Mouse (Mus musculus) adrenal gland, postnatal 25 days (tissue): ENCODE data around the gene Rab27a. TPM values are rescaled to one million over a fixed set of nuclear protein-coding genes. Genes with fewer than 3 reads are reported as not detected.
"Not testable (repeated sequence)": the region's sequence is repeated elsewhere in the genome, so short reads cannot be mapped to it uniquely, and the experiment has no call there.

ENCODE experiments used
- DNase-seq: peaks from one replicate; pipeline ENCODE4 v3.0.0; 2021; ENCODE audit warnings: mixed read lengths
- total RNA-seq: library from RNA; stranded (reverse); gene quantifications from 2 replicates; pipeline ENCODE4 v1.2.3, GENCODE M21; 2021

Gene Rab27a
- total RNA-seq, 1 experiment from 2014 or later = 47.1 TPM

DNA sequence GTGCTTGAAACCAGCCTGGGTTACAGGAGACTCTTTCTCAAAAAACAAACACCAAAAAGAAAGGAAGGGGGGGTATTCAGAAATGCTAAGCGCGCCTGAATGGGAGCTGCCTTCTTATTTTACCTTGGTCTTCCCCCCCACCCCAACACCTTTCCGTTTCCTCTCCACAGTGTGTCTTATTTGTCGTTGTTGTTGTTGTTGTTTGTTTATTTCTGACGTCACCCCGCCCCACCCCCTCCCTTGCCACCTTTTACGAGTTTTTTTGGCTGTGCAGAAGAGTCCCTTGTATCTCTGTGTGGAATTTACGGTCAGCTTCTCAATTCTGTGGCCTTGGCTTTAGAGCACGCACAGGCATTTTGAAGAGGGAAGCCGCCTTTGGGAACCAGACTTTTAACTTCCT lies 1.1 kb downstream of the Rab27a start:
- DNase-seq = no peak

DNA sequence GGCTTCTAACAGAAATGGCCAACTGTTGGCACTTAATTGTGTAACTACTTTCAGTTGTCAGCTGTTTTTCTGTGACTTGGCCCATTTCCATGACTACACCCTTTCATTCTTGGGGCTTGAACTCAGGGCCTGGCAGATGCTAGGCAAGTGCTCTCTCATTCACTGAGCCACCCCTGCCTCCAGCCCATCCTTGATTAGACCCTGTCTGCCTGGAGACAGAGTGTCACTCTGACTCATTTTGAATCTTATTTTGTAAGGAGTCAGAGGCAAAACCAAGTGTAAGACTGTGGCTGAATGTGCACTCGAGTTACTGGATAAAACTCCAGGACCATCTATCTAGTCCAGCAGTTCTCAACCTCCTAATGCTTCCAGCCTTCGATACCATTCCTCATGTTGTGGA lies 3.3 kb downstream of the Rab27a start:
- no peak for DNase-seq

DNA sequence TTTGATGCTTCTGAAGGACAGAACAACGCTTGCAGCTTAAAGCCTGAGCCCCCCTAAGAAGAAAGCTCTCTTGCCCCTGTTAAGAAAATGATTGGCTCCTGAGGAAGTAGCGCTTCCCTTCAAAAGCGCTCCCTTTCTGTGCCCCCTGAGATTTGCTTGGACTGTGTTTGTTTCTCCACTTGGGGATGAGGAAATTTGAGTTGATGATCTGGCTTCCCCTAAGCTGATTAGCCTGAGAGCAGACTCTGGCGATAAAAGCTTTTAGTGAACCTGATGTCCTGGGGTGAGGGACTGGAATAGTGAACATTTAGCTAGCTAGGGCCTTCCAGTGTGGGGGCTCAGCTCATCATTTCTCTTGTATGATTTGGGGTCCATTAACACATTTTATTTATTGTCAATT lies 4.3 kb downstream of the Rab27a start:
- no peak for DNase-seq

DNA sequence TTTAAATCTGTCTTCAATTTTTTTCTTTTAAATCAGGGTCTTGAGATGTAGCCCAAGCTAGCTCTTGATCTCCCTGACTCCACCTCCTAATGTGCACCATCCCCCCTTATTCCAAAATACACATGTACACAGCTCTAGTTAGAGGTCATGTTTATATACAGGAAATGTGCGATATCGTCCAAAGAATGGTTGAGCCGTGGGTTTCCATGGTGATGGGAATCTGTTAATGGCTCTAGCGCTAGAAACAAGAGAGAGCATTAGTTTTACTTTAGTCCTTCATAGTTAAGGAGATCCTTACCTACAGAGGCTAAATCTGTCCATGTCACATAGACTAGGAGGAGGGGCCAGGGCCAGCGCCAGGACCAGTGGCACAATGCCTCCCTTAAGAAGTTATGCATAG lies 5.2 kb downstream of the Rab27a start:
- DNase-seq = no peak

DNA sequence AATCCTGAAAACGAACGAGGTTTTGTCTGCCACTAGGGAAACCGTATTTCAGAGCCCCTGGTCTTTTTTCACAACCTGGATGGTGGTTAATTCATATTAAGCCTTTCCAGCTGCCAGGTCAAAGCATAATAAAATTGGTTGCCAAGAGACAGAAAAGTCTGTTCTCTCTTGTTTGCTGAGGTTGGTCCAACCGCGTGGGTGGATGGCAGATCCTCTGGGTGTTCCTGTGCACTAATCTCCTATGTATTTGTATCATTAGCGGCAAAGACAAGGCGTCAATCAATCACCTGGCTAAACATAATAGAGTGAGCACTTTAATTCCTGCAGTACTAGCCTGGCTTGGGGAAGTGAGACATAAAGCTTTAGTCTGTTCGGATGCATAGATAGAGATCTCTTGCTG lies 6.0 kb downstream of the Rab27a start:
- no peak for DNase-seq

DNA sequence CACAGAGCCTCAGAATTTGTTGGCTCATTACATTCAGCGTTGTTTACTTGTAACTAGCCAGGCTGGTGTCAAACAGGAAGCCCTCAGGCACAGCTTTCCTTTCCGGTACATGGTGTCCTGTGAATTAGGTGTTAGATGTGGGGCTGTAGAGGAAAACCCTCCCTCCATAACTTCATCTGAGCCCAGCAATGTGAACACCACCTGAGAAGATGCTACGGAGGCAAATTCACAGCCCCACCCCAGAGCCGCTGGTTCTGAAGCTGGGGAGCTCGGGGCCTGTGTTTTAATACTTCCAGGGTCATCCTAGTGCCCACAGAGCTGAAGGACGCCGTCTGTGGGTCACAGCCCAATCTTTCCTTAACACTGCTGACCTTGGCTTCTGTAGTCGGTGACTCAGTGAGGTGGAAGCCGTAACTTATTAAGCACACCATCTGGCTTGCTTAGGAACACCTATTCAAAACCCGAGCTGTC lies 10.8 kb downstream of the Rab27a start:
- DNase-seq = peak; percentile 38

DNA sequence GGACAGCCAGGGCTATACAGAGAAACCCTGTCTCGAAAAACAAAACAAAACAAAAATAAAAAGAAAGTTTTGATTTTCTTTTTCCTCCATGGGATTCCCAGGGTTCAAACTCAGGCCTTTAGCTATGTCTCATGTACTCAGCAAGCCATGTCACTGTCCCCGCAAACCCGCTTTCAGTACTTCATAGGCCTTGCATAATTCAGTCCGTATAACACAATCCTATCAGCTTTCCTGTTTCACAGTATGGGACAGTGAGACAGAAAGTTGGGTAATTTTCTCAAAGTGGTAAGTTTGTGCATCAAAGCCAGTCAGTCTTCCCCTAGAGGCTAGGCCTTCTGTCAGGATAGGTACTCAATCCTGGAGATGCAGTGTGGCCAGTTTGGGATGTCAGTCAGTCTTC lies 14.6 kb downstream of the Rab27a start:
- DNase-seq = no peak

DNA sequence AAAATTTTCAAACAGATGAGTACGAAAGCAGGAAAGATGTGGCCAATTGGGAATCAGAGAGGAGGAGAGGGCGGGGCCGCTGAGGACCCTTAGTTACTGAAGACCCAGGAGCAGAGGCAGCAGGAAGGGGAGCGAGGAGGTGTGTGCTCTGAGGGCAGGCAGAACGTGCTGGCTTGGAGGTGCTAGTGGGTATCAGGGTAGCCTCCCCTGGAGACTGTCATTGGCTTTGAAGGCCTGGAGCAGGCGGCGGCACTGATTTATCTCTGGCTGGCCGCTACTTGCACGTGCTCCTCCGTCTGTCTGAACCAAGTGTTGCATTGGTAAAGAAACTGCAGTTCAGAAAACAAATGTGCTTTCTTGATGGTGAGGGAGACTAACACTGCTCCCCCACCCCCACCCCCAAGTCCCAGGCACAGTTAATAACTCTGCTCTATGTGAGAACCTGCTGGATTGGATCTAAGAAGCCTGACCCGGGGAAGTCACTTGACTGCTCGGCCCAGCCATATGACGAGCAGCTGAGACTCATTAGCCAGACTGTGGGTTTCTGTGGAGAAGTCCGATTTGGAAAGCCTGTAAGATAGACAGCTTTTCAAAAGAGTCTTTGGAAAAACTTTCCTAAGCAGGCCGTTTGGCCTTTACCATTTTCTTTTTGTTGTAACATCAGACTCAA lies 19.1 kb downstream of the Rab27a start:
- DNase-seq = no peak

DNA sequence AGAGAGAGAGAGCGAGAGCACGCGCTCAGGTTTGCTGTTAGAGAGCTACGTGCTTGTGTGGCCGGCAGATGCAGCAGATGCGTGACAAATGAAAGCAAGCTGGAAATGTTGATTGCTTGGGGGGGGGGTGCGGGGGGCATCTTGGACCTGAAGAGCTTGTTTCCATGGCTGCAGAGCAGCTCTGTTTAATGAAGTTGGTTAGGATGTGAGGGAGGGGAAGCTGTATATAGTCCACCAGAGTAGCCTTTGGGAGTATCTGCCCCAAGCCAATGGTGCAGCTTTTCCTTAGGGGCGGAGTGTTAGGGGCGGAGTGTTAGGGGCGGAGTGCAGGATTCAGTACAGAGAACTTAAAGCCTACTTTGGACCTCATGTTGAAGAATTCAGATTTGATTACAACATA lies 22.4 kb downstream of the Rab27a start:
- DNase-seq = no peak

DNA sequence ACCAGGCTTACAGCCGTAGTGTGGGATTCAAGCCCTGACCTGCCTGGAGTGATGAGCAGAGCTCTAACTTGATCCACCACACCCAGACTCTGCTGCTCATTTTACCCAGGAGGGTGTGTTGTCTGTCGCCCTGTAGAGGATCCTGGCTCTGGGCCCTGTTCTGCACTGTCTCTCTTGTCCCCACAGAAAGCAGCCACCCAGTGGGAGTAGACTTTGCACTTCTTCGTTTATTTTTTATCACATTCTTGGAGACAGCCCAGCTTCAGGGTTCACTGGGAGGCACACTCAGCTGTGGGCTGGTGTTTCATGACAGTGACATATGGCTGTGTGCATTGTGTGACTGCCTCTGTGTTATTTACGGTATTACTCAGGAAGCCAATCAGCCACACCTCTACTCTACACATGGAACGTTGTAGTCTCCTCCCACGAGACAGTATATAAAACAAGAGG lies 23.6 kb downstream of the Rab27a start:
- DNase-seq = no peak

DNA sequence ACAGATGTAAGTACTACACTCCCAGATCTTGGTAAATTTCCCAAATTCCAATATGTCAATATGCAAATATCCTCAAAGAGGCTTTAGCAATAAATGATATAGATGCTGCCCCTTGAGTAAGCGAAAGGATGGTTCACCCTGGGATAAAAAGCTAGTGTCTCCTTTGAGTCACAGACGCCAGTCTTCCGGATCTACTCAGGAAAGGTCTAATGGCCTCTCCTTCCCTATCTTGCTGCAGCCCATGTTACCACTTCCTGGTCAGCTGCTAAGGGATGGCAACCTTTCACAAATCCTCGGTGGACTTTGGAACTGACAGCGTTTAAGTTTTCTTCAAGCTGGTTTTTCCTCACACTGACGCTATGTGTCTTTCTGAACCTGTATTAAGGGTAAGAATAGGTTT lies 24.0 kb downstream of the Rab27a start:
- no peak for DNase-seq

DNA sequence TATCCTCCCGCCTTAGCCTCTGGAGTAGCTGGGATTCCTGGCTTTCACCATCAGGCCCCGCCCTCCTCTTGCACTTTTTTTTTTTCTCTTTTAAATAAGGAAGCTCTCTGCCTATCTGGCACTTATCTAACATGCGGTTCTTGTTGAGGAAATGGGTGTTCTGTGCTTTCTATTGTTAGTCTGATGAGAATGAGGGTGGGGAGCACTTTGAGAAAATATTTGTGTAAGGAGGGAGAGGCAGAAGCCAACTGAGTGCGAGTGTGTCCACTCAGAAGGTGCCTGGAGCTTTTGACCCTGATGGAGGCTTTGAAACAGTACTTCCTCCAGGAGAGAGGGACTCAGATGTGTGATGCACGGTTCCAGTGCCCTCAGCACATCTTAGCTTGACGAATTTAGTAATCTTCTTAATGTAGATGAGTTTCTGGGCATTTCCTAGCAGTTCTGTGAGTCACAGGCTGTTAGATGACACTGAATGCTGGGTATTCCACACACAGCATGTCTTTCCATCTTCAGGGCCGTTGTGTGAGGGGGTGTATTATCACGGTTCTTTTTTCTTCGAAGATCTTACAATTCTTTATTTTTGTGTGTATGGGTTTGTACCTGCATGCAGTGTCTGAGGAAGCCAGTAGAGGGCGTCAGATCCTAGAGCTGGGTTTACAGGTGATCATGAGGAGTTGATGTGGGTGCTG lies 26.5 kb downstream of the Rab27a start:
- no peak for DNase-seq

DNA sequence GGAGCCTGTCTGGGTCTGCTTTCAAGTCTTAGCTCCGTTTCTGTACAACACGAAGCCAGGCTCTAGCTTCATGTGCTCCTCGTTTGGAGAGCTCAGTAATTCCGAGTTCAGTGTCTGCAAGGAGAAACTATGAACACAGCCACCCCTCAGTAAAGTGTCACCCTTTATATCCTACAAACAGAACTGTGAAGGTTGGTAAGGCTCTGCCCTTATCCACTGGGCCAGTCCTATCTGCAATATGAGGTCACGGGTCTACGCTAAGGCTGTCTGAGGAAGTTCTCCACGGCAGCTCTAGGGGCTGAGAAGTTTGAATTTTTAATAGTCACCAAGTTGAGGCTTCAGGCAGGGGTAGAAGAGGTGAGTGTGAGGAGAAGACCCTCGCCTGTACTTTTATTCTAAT lies 27.8 kb downstream of the Rab27a start:
- no peak for DNase-seq

DNA sequence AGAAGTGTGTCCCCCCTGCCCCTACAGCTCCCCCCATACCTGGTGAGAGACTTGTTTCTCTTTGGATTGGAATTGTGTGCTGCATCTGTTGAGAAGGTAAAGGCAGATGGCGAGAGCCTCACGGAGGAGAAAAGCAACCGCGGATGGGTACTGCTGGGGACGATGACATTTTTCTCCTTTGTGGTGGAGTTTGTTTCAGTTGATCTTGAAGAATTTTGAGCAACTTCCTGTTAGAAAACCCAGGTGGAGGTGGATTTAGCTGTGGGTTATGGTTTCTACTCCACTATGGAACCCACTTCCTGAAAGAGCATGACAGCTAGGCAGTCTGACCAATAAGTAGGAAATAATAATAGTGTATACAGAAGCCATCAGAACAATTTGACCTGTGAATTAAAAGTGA lies 28.5 kb downstream of the Rab27a start:
- no peak for DNase-seq

DNA sequence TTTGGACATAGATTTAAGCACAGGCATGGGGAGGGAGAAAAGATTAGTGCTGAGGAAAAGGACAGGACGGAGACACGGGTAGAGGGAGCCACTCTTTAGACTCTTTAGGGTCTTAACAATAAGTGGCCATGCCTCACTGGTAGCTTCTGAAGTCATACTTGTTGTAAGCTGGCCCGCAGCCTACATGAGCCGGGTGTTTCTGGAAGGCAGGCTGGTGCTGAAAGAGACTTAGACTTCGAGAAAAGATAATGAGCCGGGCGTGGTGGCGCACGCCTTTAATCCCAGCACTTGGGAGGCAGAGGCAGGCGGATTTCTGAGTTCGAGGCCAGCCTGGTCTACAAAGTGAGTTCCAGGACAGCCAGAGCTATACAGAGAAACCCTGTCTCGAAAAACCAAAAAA lies 34.7 kb downstream of the Rab27a start:
- not testable (repeated sequence) for DNase-seq

DNA sequence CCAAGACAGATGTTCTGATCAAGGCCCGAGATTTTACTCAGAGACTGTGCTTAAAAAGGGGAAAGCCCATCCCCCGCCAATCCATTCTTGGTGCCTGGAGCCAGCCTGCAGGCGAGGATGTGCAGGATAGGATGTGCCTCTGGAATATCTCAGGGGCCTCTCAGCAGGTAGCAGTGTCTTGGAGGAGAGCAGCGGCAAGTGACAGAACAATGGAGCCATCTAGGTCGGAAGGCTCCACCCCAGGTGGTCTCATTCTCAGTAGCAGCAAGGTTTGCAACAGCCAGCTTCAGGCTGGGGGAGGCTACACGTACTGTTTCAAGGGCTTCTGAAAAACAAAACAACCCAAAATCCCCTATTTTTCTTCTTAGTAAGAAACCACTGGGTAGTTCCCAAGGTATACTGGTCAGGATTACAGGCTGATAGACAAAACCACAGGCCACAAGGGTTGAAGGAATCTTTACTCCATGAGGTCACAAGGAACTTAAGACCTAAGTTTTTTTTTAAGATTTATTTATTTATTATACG lies 35.2 kb downstream of the Rab27a start:
- DNase-seq = no peak

DNA sequence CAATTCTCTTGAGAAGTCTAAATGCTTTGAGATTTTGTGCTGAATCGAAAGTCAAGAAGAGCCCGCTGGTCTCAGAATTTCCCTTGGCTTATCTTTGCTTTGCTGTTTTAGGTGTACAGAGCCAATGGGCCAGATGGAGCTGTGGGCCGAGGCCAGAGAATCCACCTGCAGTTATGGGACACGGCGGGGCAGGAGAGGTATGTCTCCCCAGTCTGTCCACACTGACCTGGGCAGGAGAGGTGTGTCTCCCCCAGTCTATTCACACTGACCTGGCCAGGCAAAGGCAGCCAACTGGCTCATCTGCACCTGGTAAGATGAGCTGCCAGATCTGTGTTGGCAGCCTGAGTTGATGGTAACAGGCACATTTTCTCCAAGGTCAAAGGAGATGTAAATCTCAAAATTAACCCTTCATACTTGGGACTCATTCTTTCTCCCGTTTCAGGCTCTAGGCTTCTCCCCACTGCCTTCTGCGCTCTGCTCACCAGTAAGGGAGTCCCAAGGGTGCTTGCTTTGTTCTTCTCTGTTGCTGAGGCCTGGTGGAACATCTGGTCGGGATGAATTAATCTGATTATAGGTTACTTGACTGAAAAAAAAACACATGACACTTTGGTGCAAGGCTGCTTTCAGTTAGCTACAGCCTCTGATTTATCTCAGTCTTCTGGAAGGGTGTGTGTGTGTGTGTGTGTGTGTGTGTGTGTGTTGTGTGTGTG lies 37.8 kb downstream of the Rab27a start:
- DNase-seq = no peak

DNA sequence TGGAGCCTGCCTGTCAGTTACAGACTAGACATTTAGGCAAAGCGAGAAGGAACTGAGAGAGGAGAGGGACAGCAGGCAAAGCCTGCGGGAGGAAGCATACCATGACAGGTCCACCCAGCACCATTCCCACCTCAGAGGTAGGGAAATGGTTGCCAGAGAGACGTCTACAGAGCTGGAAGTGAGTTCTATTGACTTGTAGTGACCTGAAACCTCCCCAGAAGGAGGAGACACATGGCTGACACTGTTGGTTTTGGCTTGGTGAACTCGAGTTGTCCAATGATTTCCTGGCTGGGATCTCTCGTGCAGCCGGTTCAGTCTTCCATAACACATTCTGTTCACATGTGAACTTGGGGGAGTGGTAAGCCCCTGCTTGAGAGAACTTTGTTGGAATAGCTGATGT lies 39.3 kb downstream of the Rab27a start:
- DNase-seq = no peak

DNA sequence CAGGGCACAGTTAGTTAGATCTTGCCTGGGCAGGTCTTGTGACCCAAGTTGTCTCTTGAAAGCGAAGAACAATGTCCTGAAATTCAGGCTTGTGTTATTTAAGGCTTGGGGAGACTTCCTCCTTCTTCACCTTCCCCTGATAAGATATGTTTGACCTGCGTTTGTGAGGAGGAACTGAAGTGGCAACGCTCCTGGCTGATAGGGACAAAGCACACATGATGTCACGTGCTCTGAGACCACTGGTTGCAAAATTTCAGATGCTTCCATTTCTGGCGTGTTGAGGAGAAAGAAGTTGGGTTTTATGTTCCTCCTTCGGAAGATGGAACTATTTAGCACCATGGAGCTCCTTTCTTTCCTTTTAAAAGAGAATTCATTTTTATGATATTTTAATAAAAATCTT lies 41.2 kb downstream of the Rab27a start:
- no peak for DNase-seq

DNA sequence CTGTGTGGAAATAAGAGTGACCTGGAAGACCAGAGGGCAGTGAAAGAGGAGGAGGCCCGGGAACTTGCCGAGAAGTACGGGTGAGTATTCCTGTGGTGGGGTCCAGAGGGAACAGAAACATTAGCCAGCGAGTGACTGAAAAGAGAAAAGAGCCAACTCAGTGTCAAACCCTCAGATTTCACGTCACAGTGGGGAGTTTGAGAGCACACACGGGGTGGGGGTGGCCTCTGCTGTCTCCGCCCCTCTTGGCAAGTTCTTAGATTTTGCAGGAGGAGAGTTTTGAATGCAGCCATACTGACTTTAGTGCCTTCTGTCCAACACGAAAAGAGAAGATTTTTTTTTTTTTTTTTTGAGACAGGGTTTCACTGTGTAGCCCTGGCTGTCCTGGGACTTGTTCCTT lies 42.5 kb downstream of the Rab27a start:
- DNase-seq = no peak

DNA sequence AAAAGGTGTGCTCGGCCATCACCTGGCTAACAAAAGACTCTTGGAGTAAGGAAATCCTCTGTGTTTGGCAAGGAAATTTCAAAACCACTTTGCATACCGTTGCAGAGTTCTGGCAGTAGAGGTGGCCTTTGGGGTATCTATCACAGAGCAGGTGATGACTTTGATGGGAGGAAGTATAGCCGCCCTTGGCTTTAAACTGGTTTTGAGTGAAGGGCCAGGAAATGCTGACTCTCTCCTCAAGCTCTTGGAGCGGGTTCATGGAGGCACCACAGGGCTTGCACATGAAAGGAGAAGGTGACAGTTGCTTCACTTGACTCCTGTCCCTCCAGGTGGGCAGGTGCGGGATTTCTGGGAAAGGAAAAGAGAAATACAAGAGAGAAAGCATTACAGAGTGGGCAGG lies 42.9 kb downstream of the Rab27a start:
- no peak for DNase-seq

DNA sequence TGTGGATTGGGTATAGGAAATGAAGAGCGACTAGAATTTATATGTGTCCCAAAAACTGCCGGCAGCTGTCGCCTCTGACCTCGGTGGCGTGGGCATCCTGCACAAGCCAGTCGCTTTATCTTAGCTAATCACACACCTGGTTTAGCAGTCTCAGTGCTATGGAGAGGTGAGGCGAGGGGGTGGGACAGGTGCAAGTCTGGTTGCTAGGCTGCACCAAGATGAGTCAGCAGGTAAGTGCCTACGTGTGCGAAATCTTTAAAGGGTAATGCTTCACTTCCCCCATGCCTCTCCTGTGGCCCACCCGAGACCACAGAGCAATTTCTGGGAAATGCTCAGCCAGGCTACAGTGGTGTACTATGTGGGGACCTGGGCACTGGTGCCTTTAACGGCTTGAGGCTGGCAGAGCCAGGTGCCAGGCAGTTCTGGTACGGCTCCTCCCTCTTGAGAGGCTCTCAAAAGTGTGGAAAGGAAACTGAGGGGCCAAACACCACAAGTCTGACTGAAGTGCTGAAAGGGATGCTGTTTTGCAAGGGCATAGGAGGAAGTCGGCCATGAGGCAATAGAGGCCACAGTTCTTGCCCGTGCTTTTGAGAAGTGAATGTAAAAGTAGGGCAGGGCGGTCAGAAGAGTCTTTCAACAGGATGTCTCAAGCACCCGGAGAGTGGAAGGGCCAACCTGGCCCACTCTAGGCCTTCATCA lies 44.7 kb downstream of the Rab27a start:
- no peak for DNase-seq

DNA sequence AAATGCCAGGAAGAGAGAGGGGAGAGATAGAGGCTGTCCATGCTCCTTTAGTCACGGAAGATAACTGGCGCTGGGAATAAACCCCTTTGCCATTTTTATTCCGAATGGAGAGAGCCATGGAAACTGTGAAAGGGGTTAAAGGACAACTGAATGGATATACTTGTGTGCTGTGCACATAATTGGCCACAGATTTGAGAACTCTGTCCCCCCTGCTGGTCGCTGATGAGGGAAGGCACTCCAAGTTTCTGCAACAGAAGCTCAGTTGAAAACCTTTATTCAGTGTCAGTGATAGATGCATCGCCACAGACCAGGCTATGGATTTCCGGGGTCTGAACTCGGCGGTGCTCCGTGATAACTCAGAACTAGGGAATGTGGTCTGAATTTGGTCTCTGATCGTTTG lies 45.5 kb downstream of the Rab27a start:
- no peak for DNase-seq
